Mouse (Mus musculus): Measurements from ENCODE around the gene Cmtm2b. TPM values are rescaled to one million over a fixed set of nuclear protein-coding genes. Genes with fewer than 3 reads are reported as not detected.
"Not testable (repeated sequence)": the region's sequence is repeated elsewhere in the genome, so short reads cannot be mapped to it uniquely, and the experiment has no call there.

Gene Cmtm2b
- polyA plus RNA-seq, 1 experiment = not detected

DNA sequence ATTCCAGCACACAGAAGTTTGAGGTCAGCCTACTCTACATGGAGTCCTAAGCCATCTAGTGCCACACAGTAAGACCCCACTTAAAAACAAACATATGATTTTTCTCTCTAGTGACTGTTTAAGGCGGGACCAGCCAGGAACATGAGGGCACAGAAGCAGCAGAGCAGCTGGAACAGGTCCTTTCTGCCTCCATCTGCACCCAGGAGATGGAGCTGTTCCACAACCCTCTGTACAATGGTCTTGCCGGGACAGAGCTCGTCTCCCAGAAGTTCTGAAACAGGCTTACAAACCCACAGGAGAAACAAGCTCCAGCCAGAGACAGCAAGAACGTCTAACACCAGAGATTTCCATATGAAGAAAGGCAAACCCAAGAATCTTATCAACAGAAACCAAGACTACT lies 8.7 kb upstream of the Cmtm2b start:
- no peak overlapping the region for H3K4me3 ChIP-seq (ENCODE audit: extremely low read depth, insufficient read depth, insufficient read length)
- H3K36me3 ChIP-seq (ENCODE audit: control insufficient read depth, insufficient read depth, low read length) = no peaks in the 10 kb centered on the region
- DNase-seq (ENCODE audit: low read depth in 1 of 2, low spot score in 2 of 2) = no peak
- WGBS = 65% methylated on average over 4 of the region's 4 CpGs
- no peaks in the 10 kb centered on the region for H3K27me3 ChIP-seq (ENCODE audit: control insufficient read depth, insufficient read depth, low read length)
- H3K4me1 ChIP-seq (ENCODE audit: control insufficient read depth, insufficient read depth, insufficient read length) = no peaks in the 10 kb centered on the region
- TF ChIP-seq CTCF (IDR thresholded peaks at IDR 0.05; ENCODE audit: extremely low read depth, insufficient read depth, insufficient read length, insufficient replicate concordance) = no peak
- no peak for TF ChIP-seq POLR2A (IDR thresholded peaks at IDR 0.05; ENCODE audit: low read depth, low read length)
- no peak overlapping the region for H3K27ac ChIP-seq (ENCODE audit: insufficient read depth, low read length)

DNA sequence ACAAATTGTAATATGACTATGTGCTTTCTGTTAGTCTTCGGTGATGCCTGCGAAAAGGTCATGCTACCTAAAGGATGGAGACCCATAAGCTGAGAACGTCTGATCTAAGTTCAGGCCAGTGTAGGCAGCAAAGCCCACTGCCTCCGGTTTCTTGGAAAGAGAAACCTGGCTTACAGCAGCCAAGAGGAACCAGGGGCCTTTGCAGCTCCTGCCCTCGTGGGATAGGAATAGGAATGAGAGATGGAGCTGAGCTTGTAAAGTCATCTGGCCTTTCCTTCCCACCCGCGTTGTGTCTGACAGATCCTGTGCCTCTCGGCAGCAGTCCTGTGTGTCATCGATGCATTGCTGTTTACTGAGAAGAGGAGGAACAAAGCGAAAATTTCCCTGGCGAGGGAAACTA lies 763 bp upstream of the Cmtm2b start, which contains the start of gene Gm11020:
Gene Gm11020 (plus strand): TSS at position 301 of the 400 bp plus-strand sequence.
- not testable (repeated sequence) for DNase-seq (ENCODE audit: low read depth in 1 of 2, low spot score in 2 of 2); H3K27me3 ChIP-seq (ENCODE audit: control insufficient read depth, insufficient read depth, low read length); H3K27ac ChIP-seq (ENCODE audit: insufficient read depth, low read length); H3K36me3 ChIP-seq (ENCODE audit: control insufficient read depth, insufficient read depth, low read length); H3K4me1 ChIP-seq (ENCODE audit: control insufficient read depth, insufficient read depth, insufficient read length); H3K4me3 ChIP-seq (ENCODE audit: extremely low read depth, insufficient read depth, insufficient read length)
- 88% methylated on average over 11 of the region's 11 CpGs for whole genome bisulfite sequencing

DNA sequence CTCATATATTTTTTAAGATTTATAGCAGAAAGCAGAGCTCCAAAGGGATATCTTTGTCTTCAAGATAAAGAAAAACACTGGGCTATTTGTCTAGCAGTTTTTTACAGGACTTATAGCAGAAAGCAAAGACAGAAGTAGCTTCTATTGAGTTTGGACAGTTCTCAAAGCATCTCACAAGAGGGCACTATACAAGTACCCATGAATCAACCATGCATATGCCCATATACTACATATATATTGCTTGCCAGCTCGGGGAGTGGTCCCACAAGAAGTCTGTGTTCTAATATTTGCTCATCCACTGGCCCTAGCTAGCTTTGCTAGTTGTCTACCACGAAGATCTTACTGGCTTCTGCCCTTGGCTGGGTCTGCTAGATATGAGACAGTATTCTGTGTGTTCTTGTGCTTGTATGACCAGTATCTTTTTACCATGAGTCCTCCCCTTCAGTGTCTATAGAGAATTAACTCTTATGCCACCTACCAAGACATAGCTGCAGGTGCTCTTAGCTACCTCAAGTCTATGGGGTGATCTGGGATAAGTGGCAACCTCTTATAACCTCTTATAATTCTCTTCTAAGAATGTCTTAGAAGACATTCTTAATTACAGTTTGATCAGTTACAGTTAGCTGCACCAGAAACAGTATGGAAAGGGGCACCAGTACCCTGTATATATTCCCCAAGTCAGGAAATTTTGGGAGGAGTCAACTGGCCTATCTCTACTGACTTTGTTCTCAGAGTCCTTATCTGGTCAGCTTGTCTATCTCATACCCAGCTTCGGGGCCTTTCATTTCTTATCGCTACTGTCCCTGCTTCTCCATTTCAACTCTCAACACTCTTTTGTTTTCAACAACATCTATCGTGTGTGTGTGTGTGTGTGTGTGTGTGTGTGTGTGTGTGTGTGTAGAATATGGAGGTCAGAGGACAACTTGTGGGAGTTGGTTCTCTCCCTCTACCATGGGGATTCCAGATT lies 10.9 kb downstream of the Cmtm2b start:
- no peak overlapping the region for H3K27ac ChIP-seq (ENCODE audit: insufficient read depth, low read length)
- H3K27me3 ChIP-seq (ENCODE audit: control insufficient read depth, insufficient read depth, low read length) = no peaks in the 10 kb centered on the region

DNA sequence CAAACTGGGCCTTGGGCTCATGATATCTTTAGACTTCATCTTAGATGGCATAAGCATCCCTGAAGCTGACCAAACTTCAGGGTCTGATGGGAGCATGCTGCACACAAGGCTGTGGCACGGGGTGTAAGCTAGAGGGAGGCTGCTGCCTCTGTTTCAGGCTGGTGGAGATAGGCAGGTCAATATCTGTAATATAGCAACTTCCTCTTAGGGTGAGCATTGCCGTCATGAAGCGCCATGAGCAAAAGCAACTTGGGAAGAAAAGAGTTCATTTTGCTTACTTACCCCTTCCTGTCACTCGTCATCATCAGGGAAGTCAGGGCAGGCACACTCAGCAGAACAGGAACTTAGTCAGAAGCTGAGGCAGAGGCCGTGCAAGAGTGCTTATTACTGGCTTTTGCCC lies 11.8 kb downstream of the Cmtm2b start:
- Histone ChIP-seq H3K27me3 (ENCODE audit: control insufficient read depth, insufficient read depth, low read length) (no peaks in the 10 kb centered on the region), H3K36me3 (ENCODE audit: control insufficient read depth, insufficient read depth, low read length) (no peaks in the 10 kb centered on the region), H3K4me1 (ENCODE audit: control insufficient read depth, insufficient read depth, insufficient read length) (no peaks in the 10 kb centered on the region), H3K4me3 (ENCODE audit: extremely low read depth, insufficient read depth, insufficient read length) (no peak overlapping the region), H3K27ac (ENCODE audit: insufficient read depth, low read length) (no peak overlapping the region)
- TF ChIP-seq CTCF (IDR thresholded peaks at IDR 0.05; ENCODE audit: extremely low read depth, insufficient read depth, insufficient read length, insufficient replicate concordance) = no peak
- TF ChIP-seq POLR2A (IDR thresholded peaks at IDR 0.05; ENCODE audit: low read depth, low read length) = no peak
- 22% methylated on average over 5 of the region's 5 CpGs for WGBS
- no peak for DNase-seq (ENCODE audit: low read depth in 1 of 2, low spot score in 2 of 2)

More for the DNA sequence above, 10.9 kb downstream of the Cmtm2b start:
- Histone ChIP-seq H3K36me3 (ENCODE audit: control insufficient read depth, insufficient read depth, low read length) (no peaks in the 10 kb centered on the region), H3K4me1 (ENCODE audit: control insufficient read depth, insufficient read depth, insufficient read length) (no peaks in the 10 kb centered on the region), H3K4me3 (ENCODE audit: extremely low read depth, insufficient read depth, insufficient read length) (no peak overlapping the region)
- TF ChIP-seq POLR2A (IDR thresholded peaks at IDR 0.05; ENCODE audit: low read depth, low read length) = no peak
- no peak for TF ChIP-seq CTCF (IDR thresholded peaks at IDR 0.05; ENCODE audit: extremely low read depth, insufficient read depth, insufficient read length, insufficient replicate concordance)
- 68% methylated on average over 5 of the region's 5 CpGs for WGBS
- DNase-seq (ENCODE audit: low read depth in 1 of 2, low spot score in 2 of 2) = no peak

DNA sequence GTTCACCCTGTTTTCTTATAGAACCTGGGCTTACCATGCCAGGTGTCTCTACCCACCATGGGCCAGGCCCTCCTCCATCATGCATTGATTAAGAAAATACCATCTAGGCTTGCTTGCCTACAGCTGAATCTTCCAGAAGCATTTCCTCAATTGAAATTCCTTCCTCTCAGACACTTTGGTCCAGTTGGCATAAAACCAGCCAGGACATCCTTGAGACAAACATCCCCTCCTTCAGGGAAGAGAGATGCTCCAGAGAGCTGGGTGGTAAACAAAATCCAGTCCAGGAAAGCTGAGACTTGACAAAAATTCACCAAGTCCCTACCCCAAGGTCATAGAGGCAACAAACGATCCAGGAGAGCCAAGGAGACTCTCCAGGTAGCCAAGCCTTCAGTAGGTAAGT lies 12.2 kb downstream of the Cmtm2b start:
- Histone ChIP-seq H3K4me1 (ENCODE audit: control insufficient read depth, insufficient read depth, insufficient read length) (no peaks in the 10 kb centered on the region), H3K36me3 (ENCODE audit: control insufficient read depth, insufficient read depth, low read length) (no peaks in the 10 kb centered on the region), H3K4me3 (ENCODE audit: extremely low read depth, insufficient read depth, insufficient read length) (no peak overlapping the region), H3K27ac (ENCODE audit: insufficient read depth, low read length) (no peak overlapping the region), H3K27me3 (ENCODE audit: control insufficient read depth, insufficient read depth, low read length) (no peaks in the 10 kb centered on the region)
- no peak for DNase-seq (ENCODE audit: low read depth in 1 of 2, low spot score in 2 of 2)
- 84% methylated on average over 1 of the region's 1 CpGs for WGBS
- TF ChIP-seq CTCF (IDR thresholded peaks at IDR 0.05; ENCODE audit: extremely low read depth, insufficient read depth, insufficient read length, insufficient replicate concordance) (no peak), POLR2A (IDR thresholded peaks at IDR 0.05; ENCODE audit: low read depth, low read length) (no peak)

DNA sequence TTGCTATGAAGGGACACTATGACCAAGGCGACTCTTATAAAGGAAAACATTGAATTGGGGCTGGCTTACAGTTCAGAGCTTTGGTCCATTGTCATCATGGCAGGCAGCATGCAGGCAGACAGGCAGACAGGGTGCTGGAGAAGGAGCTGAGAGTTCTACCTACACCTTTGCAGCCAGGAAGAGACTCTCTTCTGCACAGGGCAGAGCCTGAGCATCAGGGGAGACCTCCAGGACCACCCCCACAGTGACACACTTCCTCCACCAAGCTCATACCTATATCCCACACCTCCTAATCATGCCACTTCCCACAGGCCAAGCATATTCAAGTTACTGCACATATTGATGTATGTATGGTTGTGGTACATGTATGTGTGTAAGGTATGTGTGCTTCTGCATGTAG lies 14.8 kb downstream of the Cmtm2b start:
- 88% methylated on average over 1 of the region's 1 CpGs for WGBS
- Histone ChIP-seq H3K27me3 (ENCODE audit: control insufficient read depth, insufficient read depth, low read length) (no peaks in the 10 kb centered on the region), H3K36me3 (ENCODE audit: control insufficient read depth, insufficient read depth, low read length) (no peaks in the 10 kb centered on the region), H3K4me3 (ENCODE audit: extremely low read depth, insufficient read depth, insufficient read length) (no peak overlapping the region), H3K4me1 (ENCODE audit: control insufficient read depth, insufficient read depth, insufficient read length) (no peaks in the 10 kb centered on the region), H3K27ac (ENCODE audit: insufficient read depth, low read length) (no peak overlapping the region)
- TF ChIP-seq CTCF (IDR thresholded peaks at IDR 0.05; ENCODE audit: extremely low read depth, insufficient read depth, insufficient read length, insufficient replicate concordance) = no peak
- no peak for TF ChIP-seq POLR2A (IDR thresholded peaks at IDR 0.05; ENCODE audit: low read depth, low read length)
- no peak for DNase-seq (ENCODE audit: low read depth in 1 of 2, low spot score in 2 of 2)

DNA sequence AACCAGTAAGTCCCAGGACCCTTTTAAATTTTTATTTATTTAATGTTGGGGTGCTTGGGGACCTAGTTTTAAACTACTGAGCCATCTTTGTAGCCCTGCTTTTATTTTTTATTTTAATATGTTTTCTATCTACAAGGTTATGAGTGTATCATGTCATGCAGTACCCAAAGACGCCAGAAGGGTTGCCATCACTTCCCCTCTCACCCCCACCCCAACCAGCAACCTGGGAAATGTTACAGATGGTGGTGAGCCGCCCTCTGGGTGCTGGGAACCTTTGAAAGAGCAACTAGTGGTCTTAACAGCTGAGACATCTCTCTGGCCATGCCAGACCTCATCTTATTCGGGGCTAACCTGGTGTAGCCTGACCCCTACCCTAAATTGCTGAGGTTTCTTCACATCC lies 15.9 kb downstream of the Cmtm2b start:
- H3K4me3 ChIP-seq (ENCODE audit: extremely low read depth, insufficient read depth, insufficient read length) = no peak overlapping the region
- H3K27ac ChIP-seq (ENCODE audit: insufficient read depth, low read length) = no peak overlapping the region
- no peak for DNase-seq (ENCODE audit: low read depth in 1 of 2, low spot score in 2 of 2)
- WGBS = 57% methylated on average over 3 of the region's 3 CpGs
- TF ChIP-seq POLR2A (IDR thresholded peaks at IDR 0.05; ENCODE audit: low read depth, low read length) (no peak), CTCF (IDR thresholded peaks at IDR 0.05; ENCODE audit: extremely low read depth, insufficient read depth, insufficient read length, insufficient replicate concordance) (no peak)
- no peaks in the 10 kb centered on the region for H3K27me3 ChIP-seq (ENCODE audit: control insufficient read depth, insufficient read depth, low read length)
- H3K36me3 ChIP-seq (ENCODE audit: control insufficient read depth, insufficient read depth, low read length) = no peaks in the 10 kb centered on the region
- no peaks in the 10 kb centered on the region for H3K4me1 ChIP-seq (ENCODE audit: control insufficient read depth, insufficient read depth, insufficient read length)

Data from spleen, adult 2 months (tissue).